Mouse (Mus musculus) hindbrain, embryonic 15.5 days (tissue): ENCODE measurements around the gene Nrap. TPM values are rescaled to one million over a fixed set of nuclear protein-coding genes. Genes with fewer than 3 reads are reported as not detected.

ENCODE experiments used
- ATAC-seq: fragments of 200-750 bp; cut with Nextera tagmentation; 2 replicates; pipeline ENCODE4 v1.8.0; 2017; ENCODE audit warnings: low read depth, moderate number of reproducible peaks, moderate TSS enrichment; ENCODE audit not compliant: low FRiP score
- H3K27ac ChIP-seq: fragments of 300-500 bp; sonication (generic); replicated peaks from 2 replicates; pipeline ENCODE4 v1.5.1; 2015; ENCODE audit warnings: mild to moderate bottlenecking, inconsistent platforms
- H3K27me3 ChIP-seq: fragments of 300-500 bp; sonication (generic); 2 replicates; pipeline ENCODE4 v1.6.1; 2015; ENCODE audit warnings: control low read depth, inconsistent platforms
- H3K36me3 ChIP-seq: fragments of 300-500 bp; sonication (generic); 2 replicates; pipeline ENCODE4 v1.6.1; 2015; ENCODE audit warnings: control low read depth, inconsistent platforms
- H3K4me1 ChIP-seq: fragments of 300-500 bp; sonication (generic); replicated peaks from 2 replicates; pipeline ENCODE4 v1.6.1; 2015; ENCODE audit warnings: control low read depth, inconsistent platforms
- H3K4me2 ChIP-seq: fragments of 300-500 bp; sonication (generic); 2 replicates; pipeline ENCODE4 v1.6.1; 2015; ENCODE audit warnings: moderate library complexity, mild to moderate bottlenecking, inconsistent platforms
- H3K4me3 ChIP-seq: fragments of 300-500 bp; sonication (generic); 2 replicates; pipeline ENCODE4 v1.5.1; 2015; ENCODE audit warnings: mild to moderate bottlenecking, inconsistent platforms
- H3K9ac ChIP-seq: fragments of 300-500 bp; sonication (generic); 2 replicates; pipeline ENCODE4 v1.6.1; 2015; ENCODE audit warnings: inconsistent platforms
- H3K9me3 ChIP-seq: fragments of 300-500 bp; sonication (generic); 2 replicates; pipeline ENCODE4 v1.6.1; 2016; ENCODE audit warnings: control low read depth, inconsistent platforms
- WGBS: fragments of 180-500 bp; shearing (Covaris S2); methylation state at CpG from one replicate; pipeline ENCODE4 v1.1.7; 2015; 5-methylcytosine and 5-hydroxymethylcytosine counted together
- polyA plus RNA-seq: library from polyadenylated mRNA; unstranded; fragments of >200 nt; fragmentation: Nextera tagmentation; extraction: Ambion mirVana; gene quantifications from 2 replicates; pipeline ENCODE4 v1.2.1, GENCODE M21; 2015

The Nrap gene
- polyA plus RNA-seq, 1 experiment from 2014 or later, result 0.25 TPM

DNA sequence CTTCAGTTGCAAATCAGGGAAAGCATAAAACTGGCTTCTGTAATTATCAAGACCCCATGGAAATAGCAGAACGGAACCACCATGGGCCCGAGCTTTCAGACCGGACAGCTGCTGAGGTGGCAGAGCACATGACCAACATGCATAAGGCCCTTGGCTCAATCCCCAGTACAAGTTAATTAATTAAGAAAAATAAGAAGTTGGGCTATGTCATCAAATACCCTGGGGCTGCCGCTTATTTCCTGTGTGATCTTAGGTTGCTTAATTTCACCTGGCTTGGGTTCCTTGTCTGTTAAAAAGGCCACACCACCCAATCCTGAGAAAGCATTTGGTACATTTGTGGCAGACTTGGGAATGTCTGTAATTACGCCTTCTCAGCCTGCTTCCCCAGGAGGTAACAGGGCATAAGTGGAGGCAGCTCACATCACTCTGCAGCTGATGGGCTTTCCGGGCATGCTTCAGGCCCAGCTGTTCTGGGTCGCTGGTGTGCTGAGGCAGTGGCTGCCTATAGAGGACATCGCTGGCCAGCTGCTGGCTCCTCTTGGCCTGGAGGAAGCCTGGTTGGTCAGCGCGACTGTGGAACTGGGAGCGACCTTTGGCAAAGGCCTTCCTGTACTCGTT is 68.4 kb downstream of the Nrap start:
- peaks cover 29% of the 10 kb centered on the region for H3K4me1 ChIP-seq
- WGBS, result 66% methylated on average over 12 of the region's 12 CpGs
- no peak overlapping the region for H3K4me3 ChIP-seq
- H3K36me3 ChIP-seq, result no peaks in the 10 kb centered on the region
- ATAC-seq, result 0 out of 2 replicates have a peak, but pooled peaks have one; percentile 49
- H3K9ac ChIP-seq, result no peak overlapping the region
- no peaks in the 10 kb centered on the region for H3K27me3 ChIP-seq
- H3K9me3 ChIP-seq, result no peaks in the 10 kb centered on the region
- H3K27ac ChIP-seq, result no peak overlapping the region; the same call in 1 of the 2 replicates
- H3K4me2 ChIP-seq, result no peak overlapping the region

DNA sequence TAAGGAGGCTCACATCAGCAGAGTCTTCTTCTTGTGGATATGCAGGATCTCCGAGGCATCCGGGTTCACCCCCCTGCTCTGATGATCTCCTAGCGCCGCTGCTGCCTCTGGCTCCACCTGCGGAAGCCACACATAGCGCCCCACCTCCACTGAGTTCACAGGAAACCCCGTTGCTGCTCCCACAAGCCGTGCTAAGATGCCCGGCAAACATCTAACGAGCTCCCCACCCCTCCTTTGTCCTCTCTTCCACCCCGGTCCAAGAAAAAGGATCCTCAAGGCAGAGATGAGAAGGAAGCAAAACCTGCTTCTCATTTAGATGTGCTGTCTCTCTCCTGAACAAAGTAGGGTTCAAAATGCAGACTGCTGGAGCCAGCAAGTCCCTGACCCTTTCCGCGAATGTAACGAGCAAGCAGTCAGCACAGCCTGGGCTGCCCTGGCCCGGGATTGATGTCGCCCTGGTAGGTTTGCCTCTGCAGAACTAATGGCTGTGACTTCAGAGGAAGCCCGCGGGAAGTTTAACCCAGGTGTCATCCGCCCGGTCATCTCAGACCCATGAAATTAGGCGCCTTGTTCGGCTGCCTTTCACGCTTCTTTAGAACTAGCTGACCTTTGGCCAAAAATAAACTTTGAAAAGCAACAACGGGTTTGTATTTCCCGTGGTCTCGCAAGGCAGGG is 69.5 kb downstream of the Nrap start:
- Histone ChIP-seq H3K27me3 (no peaks in the 10 kb centered on the region), H3K4me3 (no peak overlapping the region), H3K9me3 (no peaks in the 10 kb centered on the region), H3K9ac (no peak overlapping the region), H3K4me2 (peak overlapping the region; percentile 28), H3K27ac (no peak overlapping the region), H3K36me3 (no peaks in the 10 kb centered on the region), H3K4me1 (peaks cover 21% of the 10 kb centered on the region)
- 23% methylated on average over 26 of the region's 26 CpGs for WGBS
- ATAC-seq, result no peak

DNA sequence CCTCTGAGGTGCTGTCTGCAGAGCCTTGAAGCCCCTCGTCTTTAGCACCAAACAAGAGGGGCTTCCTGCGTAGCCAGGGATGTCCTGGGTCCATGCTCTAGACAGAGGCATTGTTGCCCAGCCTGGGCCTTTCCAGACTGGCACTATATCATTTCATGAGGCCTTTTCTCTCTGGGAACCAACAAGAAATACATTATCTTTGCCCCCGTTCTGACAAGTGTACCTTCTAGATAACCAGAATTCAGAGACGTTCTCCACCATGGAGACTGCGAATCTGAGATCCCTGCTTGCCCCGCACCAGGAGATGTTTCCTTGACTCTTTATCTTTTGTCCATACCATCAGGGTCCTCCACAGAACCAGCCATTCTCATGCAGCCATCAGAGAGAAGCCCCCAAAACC is 70.2 kb downstream of the Nrap start:
- Histone ChIP-seq H3K9me3 (no peaks in the 10 kb centered on the region), H3K36me3 (no peaks in the 10 kb centered on the region), H3K4me1 (peaks cover 21% of the 10 kb centered on the region), H3K4me3 (no peak overlapping the region), H3K4me2 (peak overlapping the region; percentile 28), H3K9ac (no peak overlapping the region), H3K27me3 (no peaks in the 10 kb centered on the region), H3K27ac (no peak overlapping the region)
- ATAC-seq, result no peak
- WGBS, result 90% methylated on average over 6 of the region's 6 CpGs

DNA sequence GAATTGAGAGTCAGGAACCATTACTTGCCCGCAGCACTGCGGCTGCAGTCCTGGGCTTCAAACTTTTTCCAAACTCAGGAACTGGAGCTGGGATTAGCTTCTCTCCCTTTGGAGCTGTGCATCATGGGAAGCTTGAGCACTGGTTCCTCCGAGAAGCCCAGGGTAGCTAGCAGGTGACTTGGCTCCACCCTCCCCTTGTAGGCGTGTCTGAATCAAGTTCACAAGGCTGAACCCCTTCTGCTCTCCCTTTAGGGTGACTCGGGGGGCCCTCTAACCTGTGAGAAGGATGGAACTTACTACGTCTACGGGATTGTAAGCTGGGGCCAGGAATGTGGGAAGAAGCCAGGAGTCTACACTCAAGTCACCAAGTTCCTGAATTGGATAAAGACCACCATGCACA is 70.6 kb downstream of the Nrap start:
- Histone ChIP-seq H3K27me3 (no peaks in the 10 kb centered on the region), H3K4me3 (no peak overlapping the region), H3K4me1 (peaks cover 21% of the 10 kb centered on the region), H3K9ac (no peak overlapping the region), H3K27ac (no peak overlapping the region), H3K9me3 (no peaks in the 10 kb centered on the region), H3K4me2 (no peak overlapping the region), H3K36me3 (no peaks in the 10 kb centered on the region)
- no peak for ATAC-seq
- WGBS, result 96% methylated on average over 7 of the region's 7 CpGs

DNA sequence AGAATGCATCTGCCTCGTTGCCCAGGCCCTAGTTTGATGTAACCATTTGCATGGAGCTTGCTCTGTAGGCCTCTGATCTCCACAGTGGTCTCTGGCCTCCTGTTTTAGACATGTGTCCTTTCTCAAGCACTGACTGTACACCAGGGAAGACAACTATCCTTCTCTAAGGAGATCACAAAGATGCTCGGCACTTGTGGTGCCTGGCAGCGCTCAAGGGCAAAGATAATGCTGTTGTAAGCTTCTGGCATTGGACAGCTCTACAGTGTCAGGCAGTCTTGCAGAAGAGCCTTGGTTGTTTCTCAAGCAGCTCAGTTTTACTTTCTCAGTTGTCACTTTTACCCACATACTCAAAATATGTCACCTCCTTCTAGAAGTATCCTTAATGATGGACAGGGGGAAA is 73.3 kb downstream of the Nrap start:
- Histone ChIP-seq H3K9me3 (no peaks in the 10 kb centered on the region), H3K4me2 (no peak overlapping the region), H3K27me3 (no peaks in the 10 kb centered on the region), H3K27ac (no peak overlapping the region), H3K9ac (no peak overlapping the region), H3K4me1 (peaks cover 18% of the 10 kb centered on the region), H3K36me3 (no peaks in the 10 kb centered on the region), H3K4me3 (no peak overlapping the region)
- WGBS, result 88% methylated on average over 3 of the region's 3 CpGs
- ATAC-seq, result no peak

DNA sequence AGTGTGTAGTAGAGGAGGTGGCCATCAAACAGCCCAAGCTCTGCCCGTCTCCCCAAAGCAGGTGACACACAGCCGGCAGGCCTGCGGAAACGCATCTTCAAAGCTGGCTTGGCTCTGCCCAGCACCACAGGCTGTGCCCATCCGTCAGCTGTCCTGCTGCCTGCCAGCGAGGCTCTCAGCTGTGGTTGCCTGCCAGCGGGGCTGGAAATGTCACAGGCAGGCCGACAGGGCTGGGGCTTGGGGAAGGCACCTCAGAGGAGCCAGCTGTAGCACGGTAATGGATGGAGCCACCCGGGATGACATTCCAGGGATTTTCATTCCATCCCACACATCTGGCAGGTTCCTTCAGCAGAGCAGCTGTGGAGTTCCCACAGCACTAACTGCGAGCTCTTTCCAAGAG is 89.0 kb downstream of the Nrap start:
- Histone ChIP-seq H3K9ac (no peak overlapping the region), H3K4me1 (peaks cover 9% of the 10 kb centered on the region; the same call in 1 of the 2 replicates), H3K27ac (0 out of 2 replicates have a peak overlapping the region, but pooled peaks have one; percentile 18), H3K4me3 (no peak overlapping the region), H3K9me3 (no peaks in the 10 kb centered on the region), H3K4me2 (no peak overlapping the region), H3K36me3 (no peaks in the 10 kb centered on the region), H3K27me3 (no peaks in the 10 kb centered on the region)
- WGBS, result 45% methylated on average over 11 of the region's 11 CpGs
- peak; percentile 73 for ATAC-seq

DNA sequence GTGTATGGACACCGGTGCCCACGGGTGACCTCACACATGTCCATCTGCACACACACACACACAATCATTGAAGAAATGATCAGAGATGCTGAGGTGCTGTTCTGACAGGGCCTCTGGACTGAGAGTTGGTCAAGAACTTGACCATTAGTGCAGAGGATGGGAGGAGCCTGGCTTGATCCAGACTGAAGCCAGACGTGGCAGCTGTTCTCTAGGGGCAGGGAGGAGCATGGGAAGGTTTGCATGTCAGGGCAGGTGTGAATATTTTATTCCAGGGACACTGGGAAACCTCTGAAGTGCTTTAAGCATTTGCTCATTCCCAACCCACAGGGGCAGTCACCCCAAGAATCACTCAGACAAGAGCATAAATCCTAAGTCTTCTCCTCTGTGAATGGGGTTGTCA is 92.6 kb downstream of the Nrap start:
- Histone ChIP-seq H3K4me1 (peaks cover 14% of the 10 kb centered on the region), H3K9ac (no peak overlapping the region), H3K4me3 (no peak overlapping the region), H3K4me2 (no peak overlapping the region), H3K36me3 (no peaks in the 10 kb centered on the region), H3K9me3 (no peaks in the 10 kb centered on the region), H3K27me3 (no peaks in the 10 kb centered on the region), H3K27ac (no peak overlapping the region)
- 68% methylated on average over 3 of the region's 3 CpGs for WGBS
- ATAC-seq, result no peak

DNA sequence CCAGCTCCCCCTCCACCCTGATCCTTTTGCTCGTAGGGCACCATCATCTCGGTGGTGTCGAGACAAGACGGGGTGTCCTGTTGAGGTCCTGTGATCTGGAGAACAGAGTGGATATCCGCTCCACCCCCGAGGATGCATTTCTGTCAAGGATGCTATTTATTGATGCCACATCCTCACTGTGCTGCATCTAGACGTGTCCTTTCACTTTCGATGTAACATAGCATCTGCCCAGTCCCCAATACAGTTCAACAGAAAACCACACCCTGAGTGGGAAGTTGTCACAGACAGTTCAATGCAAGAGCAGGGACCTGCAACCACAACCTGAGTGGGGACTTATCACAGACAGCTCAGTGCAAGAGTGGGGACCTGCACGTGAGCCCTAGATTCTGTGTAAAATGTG is 93.2 kb downstream of the Nrap start:
- no peaks in the 10 kb centered on the region for H3K27me3 ChIP-seq
- H3K36me3 ChIP-seq, result no peaks in the 10 kb centered on the region
- no peak overlapping the region for H3K9ac ChIP-seq
- H3K4me2 ChIP-seq, result no peak overlapping the region
- WGBS, result 76% methylated on average over 9 of the region's 9 CpGs
- peaks cover 18% of the 10 kb centered on the region for H3K4me1 ChIP-seq
- no peak overlapping the region for H3K4me3 ChIP-seq
- H3K27ac ChIP-seq, result no peak overlapping the region
- no peak for ATAC-seq
- no peaks in the 10 kb centered on the region for H3K9me3 ChIP-seq

DNA sequence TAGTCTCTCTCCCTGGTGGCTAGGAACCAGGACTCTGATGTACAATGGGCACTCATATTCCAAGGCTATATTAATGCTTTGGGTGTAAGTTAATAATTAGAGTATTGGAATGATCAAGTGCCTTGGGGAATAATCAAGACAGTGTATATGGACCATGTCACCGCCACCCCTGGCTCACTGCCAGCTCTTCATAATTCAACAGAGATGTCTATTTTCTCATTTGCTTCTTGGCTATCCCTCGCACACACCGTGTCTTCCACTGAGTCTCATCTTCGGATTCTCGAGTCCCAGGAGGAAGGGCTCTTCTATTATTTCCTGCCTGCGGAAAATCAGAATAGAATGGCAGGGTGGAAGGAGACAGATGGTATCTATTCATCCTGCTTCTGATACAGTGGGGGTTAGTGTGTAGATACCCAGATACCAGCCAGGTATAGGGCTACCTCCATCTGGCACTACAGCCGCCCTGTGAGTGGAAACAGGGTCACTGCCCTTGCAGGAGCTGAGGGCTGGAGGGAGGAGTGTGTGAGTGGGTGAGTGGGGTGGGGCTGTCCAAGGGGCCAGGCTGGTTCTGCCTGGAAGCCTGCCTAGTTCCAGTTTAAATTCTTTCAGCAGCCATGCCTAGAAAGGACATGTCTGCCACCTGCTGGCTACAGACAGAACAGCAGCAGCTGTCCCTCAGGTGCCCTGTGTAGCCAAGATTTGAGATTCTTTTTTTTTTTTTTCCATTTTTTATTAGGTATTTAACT is 95.0 kb downstream of the Nrap start:
- 20% methylated on average over 7 of the region's 7 CpGs for whole genome bisulfite sequencing
- Histone ChIP-seq H3K27ac (no peak overlapping the region), H3K4me2 (peak overlapping the region; percentile 20)

DNA sequence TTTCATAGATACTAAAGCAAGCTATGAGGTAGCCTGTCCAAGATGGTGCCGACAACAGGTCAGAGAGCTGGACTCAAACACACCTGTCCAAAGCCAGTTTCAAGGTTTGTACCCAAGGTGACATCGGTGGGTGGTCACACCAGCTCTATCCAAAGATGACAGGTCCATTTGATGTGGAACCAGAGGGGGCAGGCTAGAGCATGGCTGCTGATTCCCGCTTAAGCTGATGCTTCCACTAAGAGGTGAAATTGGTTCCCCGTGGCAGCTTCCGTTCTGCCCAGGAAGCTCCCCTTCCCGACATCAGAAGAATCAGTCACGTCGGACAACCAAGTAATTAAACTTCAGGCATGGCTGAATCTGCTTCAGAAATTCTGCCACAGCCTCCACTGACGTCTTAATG is 97.5 kb downstream of the Nrap start:
- no peak overlapping the region for H3K9ac ChIP-seq
- H3K4me3 ChIP-seq, result no peak overlapping the region
- H3K27me3 ChIP-seq, result no peaks in the 10 kb centered on the region
- WGBS, result 56% methylated on average over 9 of the region's 9 CpGs
- no peak overlapping the region for H3K4me2 ChIP-seq
- H3K9me3 ChIP-seq, result no peaks in the 10 kb centered on the region
- H3K27ac ChIP-seq, result no peak overlapping the region
- no peak for ATAC-seq
- H3K4me1 ChIP-seq, result peaks cover 16% of the 10 kb centered on the region
- no peaks in the 10 kb centered on the region for H3K36me3 ChIP-seq

More for the DNA sequence above, 95.0 kb downstream of the Nrap start:
- H3K27me3 ChIP-seq, result no peaks in the 10 kb centered on the region
- no peaks in the 10 kb centered on the region for H3K36me3 ChIP-seq
- no peak overlapping the region for H3K4me3 ChIP-seq
- peaks cover 16% of the 10 kb centered on the region for H3K4me1 ChIP-seq
- no peaks in the 10 kb centered on the region for H3K9me3 ChIP-seq
- H3K9ac ChIP-seq, result no peak overlapping the region
- peak; percentile 80 for ATAC-seq

DNA sequence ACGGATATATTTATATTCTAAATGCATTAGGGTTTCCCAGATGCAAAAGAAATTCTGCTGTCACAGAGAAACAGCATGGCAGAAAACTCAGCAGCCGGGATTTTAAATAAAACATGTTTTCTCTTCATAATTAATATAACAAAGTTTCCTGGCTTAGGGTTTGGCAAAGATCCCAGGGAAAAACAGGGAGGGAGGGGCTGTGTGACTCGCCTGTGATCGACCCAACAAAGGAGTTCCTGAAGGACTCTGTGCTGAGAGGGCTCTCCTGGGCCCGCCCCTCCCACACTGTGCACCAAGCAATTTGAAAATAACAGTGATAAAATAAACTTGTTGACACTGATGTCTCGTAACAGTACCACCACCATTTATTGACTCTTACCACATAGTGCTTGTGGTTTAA is 97.9 kb downstream of the Nrap start:
- ATAC-seq, result no peak
- no peaks in the 10 kb centered on the region for H3K27me3 ChIP-seq
- no peak overlapping the region for H3K4me2 ChIP-seq
- H3K4me3 ChIP-seq, result no peak overlapping the region
- H3K9ac ChIP-seq, result no peak overlapping the region
- no peaks in the 10 kb centered on the region for H3K9me3 ChIP-seq
- H3K36me3 ChIP-seq, result no peaks in the 10 kb centered on the region
- H3K4me1 ChIP-seq, result peaks cover 16% of the 10 kb centered on the region
- WGBS, result 46% methylated on average over 6 of the region's 6 CpGs
- H3K27ac ChIP-seq, result no peak overlapping the region

DNA sequence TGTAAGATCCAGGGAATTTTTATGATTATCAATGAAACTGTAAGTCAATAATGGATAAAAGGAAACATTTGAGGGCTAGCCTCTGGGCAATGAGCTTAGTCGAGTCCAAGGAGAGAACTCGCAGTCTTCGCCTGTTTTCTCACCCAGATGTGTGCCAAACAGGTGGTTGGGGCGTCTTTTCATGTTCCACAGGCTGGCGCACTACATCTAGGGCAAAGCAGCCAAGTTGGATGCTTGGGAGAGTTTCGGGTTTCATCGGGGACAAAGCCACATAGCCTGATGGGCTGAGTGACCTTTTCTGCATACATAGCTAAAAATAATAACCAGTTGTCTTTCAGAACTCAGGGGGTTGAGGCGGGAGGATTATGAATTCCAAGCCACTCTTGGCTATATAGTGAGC is 100.2 kb downstream of the Nrap start:
- WGBS, result 88% methylated on average over 8 of the region's 8 CpGs
- Histone ChIP-seq H3K4me2 (no peak overlapping the region), H3K4me1 (peaks cover 12% of the 10 kb centered on the region), H3K9ac (no peak overlapping the region), H3K36me3 (no peaks in the 10 kb centered on the region), H3K27me3 (no peaks in the 10 kb centered on the region), H3K27ac (no peak overlapping the region), H3K4me3 (no peak overlapping the region), H3K9me3 (no peaks in the 10 kb centered on the region)
- ATAC-seq, result no peak
